Mouse (Mus musculus): Measurements from ENCODE around the gene Pms2.
A peak's percentile ranks its signal among the peaks of the same experiment; 100 is the strongest.

DNA sequence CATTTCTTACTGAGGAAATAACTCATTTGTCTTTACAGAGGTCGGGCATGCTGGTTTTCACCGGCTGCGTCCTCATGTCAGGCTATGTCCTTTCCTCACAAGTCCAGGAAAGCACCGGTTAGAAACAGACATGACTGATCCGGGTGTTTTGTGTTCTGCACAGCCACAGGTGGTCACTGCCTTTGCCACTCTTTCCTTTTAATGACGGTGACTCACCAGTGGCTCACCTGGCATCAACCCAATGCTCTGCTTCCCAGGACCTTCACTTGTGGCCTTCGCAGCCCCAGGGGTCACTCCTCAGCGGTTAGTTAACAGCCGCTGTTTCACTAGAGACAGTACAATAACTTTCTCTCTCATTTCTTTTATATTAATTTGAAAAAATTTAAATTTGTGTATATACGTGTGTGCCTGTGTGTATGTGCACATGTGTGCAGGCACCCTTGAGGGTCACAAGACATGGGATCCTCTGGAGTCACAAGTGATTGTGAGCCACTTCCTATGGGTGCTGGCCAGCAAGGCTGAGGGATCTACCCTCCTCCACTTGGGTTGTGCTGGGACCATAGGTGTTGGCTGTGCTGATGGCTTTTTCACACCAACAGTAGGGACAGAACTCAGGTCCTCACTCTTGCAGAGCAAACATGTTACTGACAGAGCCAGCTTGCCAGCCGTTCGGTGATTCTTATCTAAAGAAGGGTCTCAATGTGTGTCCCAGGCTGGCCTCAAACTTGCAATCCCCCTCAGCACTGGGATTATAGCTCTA is 56.0 kb downstream of the Pms2 start:
- TF ChIP-seq POLR2A (IDR thresholded peaks at IDR 0.05; ENCODE audit: insufficient read length, low read depth) (no peak), MYOG (IDR thresholded peaks at IDR 0.05; ENCODE audit: control insufficient read depth in 1 of 3, insufficient read depth in 1 of 3, insufficient read length in 2 of 3, low read depth in 2 of 3) (no peak), MAX (IDR thresholded peaks at IDR 0.05; ENCODE audit: low read depth) (no peak), E2F4 (IDR thresholded peaks at IDR 0.05; ENCODE audit: insufficient read depth) (no peak), POLR2AphosphoS2 (IDR thresholded peaks at IDR 0.05; ENCODE audit: insufficient read length, low read depth) (no peak), CEBPB (IDR thresholded peaks at IDR 0.05; ENCODE audit: insufficient read depth, poor library complexity, severe bottlenecking) (no peak), MYOD1 (IDR thresholded peaks at IDR 0.05; ENCODE audit: control insufficient read depth in 1 of 3, insufficient read length in 2 of 3, low read depth in 2 of 3) (peak in 1 of 3 experiments; percentile 44), TCF12 (IDR thresholded peaks at IDR 0.05; ENCODE audit: insufficient read depth, poor library complexity, severe bottlenecking) (no peak), REST (IDR thresholded peaks at IDR 0.05; ENCODE audit: insufficient read depth, insufficient read length) (no peak), USF1 (IDR thresholded peaks at IDR 0.05; ENCODE audit: low read depth) (no peak), SRF (IDR thresholded peaks at IDR 0.05; ENCODE audit: control insufficient read depth, insufficient read length, low read depth) (no peak)
